Mouse (Mus musculus): ENCODE measurements around the gene Fus. TPM values are rescaled to one million over a fixed set of nuclear protein-coding genes. Genes with fewer than 3 reads are reported as not detected.

Gene Fus
- 318 and 323 TPM in 2 replicates for polyA plus RNA-seq (2012; ENCODE audit: insufficient read depth, insufficient read length, missing spikeins)

GRCm38 (mm10) chr7:127967004-127967921 lies at the start of gene Fus:
Gene Fus, plus strand, starts transcription at chr7:127967457.
- TF ChIP-seq POLR2A (IDR thresholded peaks at IDR 0.05; ENCODE audit: borderline replicate concordance, low read depth, low read length): peak; percentile 92; the same call in 1 of the 2 replicates
- no peak for TF ChIP-seq CTCF (IDR thresholded peaks at IDR 0.05; ENCODE audit: low read depth, low read length)
- peaks cover 14% of the 10 kb centered on the region for H3K4me1 ChIP-seq (ENCODE audit: control insufficient read depth, insufficient read depth, low read length)
- H3K4me3 ChIP-seq (ENCODE audit: insufficient read depth, low read length): peak within 1 kb of the TSS; percentile 95
- H3K27ac ChIP-seq (ENCODE audit: insufficient read depth, low read depth, low read length): peak within 1 kb of the TSS; percentile 89

DNA sequence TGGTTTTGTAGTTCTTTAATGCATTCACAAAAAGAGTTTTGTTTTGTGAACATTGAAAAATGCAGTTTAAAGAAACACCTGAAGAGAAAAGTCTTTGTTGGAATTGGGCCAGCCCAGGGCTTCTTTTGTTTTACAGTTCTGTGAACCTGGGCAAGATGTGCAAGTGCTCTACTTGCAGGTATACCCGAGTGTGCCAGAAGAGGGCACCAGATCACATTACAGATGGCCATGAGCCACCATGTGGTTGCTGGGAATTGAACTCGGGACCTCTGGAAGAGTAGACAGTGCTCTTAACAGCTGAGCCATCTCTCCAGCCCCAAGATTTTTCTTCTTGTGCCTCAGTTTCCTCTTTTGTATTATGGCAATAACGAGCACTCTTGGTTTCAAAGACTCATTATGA lies 49.1 kb upstream of the Fus start:
- peaks cover 30% of the 10 kb centered on the region for H3K4me1 ChIP-seq (ENCODE audit: control insufficient read depth, insufficient read depth, low read length)
- no peak overlapping the region for H3K4me3 ChIP-seq (ENCODE audit: insufficient read depth, low read length)
- no peak overlapping the region for H3K27ac ChIP-seq (ENCODE audit: insufficient read depth, low read depth, low read length)
- TF ChIP-seq POLR2A (IDR thresholded peaks at IDR 0.05; ENCODE audit: borderline replicate concordance, low read depth, low read length) (no peak), CTCF (IDR thresholded peaks at IDR 0.05; ENCODE audit: low read depth, low read length) (peak; percentile 18; the same call in 1 of the 2 replicates)

GRCm38 (mm10) chr7:127919290-127919689 lies 48.0 kb upstream of the Fus start:
- TF ChIP-seq CTCF (IDR thresholded peaks at IDR 0.05; ENCODE audit: low read depth, low read length) (no peak), POLR2A (IDR thresholded peaks at IDR 0.05; ENCODE audit: borderline replicate concordance, low read depth, low read length) (no peak)
- H3K4me1 ChIP-seq (ENCODE audit: control insufficient read depth, insufficient read depth, low read length): peaks cover 30% of the 10 kb centered on the region
- no peak overlapping the region for H3K4me3 ChIP-seq (ENCODE audit: insufficient read depth, low read length)
- no peak overlapping the region for H3K27ac ChIP-seq (ENCODE audit: insufficient read depth, low read depth, low read length)

- Histone ChIP-seq H3K4me3 (ENCODE audit: insufficient read depth, low read length) (no peak overlapping the region), H3K27ac (ENCODE audit: insufficient read depth, low read depth, low read length) (peak overlapping the region; percentile 78), H3K4me1 (ENCODE audit: control insufficient read depth, insufficient read depth, low read length) (peaks cover 17% of the 10 kb centered on the region)
- TF ChIP-seq POLR2A (IDR thresholded peaks at IDR 0.05; ENCODE audit: borderline replicate concordance, low read depth, low read length) (no peak), CTCF (IDR thresholded peaks at IDR 0.05; ENCODE audit: low read depth, low read length) (peak; percentile 36; the same call in 1 of the 2 replicates)
Observed at GRCm38 (mm10) chr7:127921516-127921915, 45.7 kb upstream of the Fus start.

DNA sequence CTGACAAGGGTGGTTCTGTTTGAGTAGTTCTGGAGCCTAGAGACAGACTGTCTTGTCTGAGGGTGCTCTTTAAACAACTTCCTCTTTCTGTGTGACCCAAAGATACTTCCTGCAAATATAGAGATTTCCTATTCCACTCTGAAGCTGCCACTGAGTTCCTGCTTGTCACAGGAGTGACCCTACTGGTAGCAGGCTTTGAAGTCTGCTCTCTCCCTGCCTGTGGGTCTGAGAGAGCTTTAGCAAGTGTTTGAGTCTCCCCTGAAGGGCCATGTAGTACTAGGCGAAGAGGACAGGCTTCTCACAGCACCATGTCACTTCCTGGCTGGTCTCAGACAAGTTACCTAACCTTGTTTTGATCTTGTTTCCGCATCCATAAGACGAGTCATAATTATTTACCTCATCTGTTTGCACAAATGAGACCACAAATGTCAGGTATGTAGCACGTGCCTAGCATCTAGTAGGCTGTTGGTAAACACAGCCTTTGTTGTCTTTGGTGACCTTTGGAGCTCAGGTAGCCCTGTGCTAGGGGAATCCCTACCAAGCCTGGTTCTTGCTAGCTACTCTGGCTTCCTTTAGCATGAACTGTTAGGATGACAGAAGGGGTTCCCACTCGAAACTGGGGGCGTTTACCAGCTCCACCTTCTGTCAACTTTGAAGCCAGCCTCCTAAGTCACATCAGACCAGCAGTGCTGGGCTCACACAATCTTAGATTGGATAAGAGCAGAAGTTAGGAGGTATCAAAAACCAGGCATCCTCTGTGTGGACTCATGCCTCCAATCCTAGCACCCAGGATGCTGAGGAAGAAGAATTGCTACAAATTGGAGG lies 44.6 kb upstream of the Fus start:
- peaks cover 17% of the 10 kb centered on the region for H3K4me1 ChIP-seq (ENCODE audit: control insufficient read depth, insufficient read depth, low read length)
- peak overlapping the region; percentile 78 for H3K27ac ChIP-seq (ENCODE audit: insufficient read depth, low read depth, low read length)
- TF ChIP-seq CTCF (IDR thresholded peaks at IDR 0.05; ENCODE audit: low read depth, low read length) (no peak), POLR2A (IDR thresholded peaks at IDR 0.05; ENCODE audit: borderline replicate concordance, low read depth, low read length) (no peak)
- no peak overlapping the region for H3K4me3 ChIP-seq (ENCODE audit: insufficient read depth, low read length)

GRCm38 (mm10) chr7:127923714-127924113 lies 43.5 kb upstream of the Fus start:
- Histone ChIP-seq H3K4me3 (ENCODE audit: insufficient read depth, low read length) (no peak overlapping the region), H3K4me1 (ENCODE audit: control insufficient read depth, insufficient read depth, low read length) (peaks cover 17% of the 10 kb centered on the region), H3K27ac (ENCODE audit: insufficient read depth, low read depth, low read length) (no peak overlapping the region)
- no peak for TF ChIP-seq POLR2A (IDR thresholded peaks at IDR 0.05; ENCODE audit: borderline replicate concordance, low read depth, low read length)
- TF ChIP-seq CTCF (IDR thresholded peaks at IDR 0.05; ENCODE audit: low read depth, low read length): no peak

DNA sequence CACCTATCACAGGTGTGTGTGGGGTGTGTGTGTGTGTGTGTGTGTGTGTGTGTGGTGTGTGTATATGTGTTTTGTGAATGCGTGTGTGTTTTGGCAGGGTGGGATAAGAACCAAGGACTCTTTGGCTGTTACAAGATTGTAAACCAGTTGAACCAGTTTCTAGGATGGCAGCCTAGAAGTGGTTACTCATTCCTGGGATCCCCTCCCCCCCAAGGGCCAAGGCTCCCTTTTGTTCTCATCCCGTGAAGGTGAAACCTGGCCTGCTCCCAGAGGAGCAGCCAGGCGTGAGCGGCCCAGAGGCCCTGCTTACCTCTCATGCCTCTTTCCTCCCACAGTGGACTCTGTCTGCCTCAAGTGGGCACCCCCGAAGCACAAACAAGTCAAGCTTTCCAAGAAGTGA lies 42.0 kb upstream of the Fus start:
- no peak overlapping the region for H3K27ac ChIP-seq (ENCODE audit: insufficient read depth, low read depth, low read length)
- H3K4me3 ChIP-seq (ENCODE audit: insufficient read depth, low read length): no peak overlapping the region
- peaks cover 17% of the 10 kb centered on the region for H3K4me1 ChIP-seq (ENCODE audit: control insufficient read depth, insufficient read depth, low read length)
- TF ChIP-seq POLR2A (IDR thresholded peaks at IDR 0.05; ENCODE audit: borderline replicate concordance, low read depth, low read length) (no peak), CTCF (IDR thresholded peaks at IDR 0.05; ENCODE audit: low read depth, low read length) (no peak)

- no peak for TF ChIP-seq CTCF (IDR thresholded peaks at IDR 0.05; ENCODE audit: low read depth, low read length)
- no peak for TF ChIP-seq POLR2A (IDR thresholded peaks at IDR 0.05; ENCODE audit: borderline replicate concordance, low read depth, low read length)
- H3K27ac ChIP-seq (ENCODE audit: insufficient read depth, low read depth, low read length): no peak overlapping the region
- H3K4me1 ChIP-seq (ENCODE audit: control insufficient read depth, insufficient read depth, low read length): peaks cover 18% of the 10 kb centered on the region
- no peak overlapping the region for H3K4me3 ChIP-seq (ENCODE audit: insufficient read depth, low read length)
Observed at GRCm38 (mm10) chr7:127926066-127926465, 41.2 kb upstream of the Fus start.

DNA sequence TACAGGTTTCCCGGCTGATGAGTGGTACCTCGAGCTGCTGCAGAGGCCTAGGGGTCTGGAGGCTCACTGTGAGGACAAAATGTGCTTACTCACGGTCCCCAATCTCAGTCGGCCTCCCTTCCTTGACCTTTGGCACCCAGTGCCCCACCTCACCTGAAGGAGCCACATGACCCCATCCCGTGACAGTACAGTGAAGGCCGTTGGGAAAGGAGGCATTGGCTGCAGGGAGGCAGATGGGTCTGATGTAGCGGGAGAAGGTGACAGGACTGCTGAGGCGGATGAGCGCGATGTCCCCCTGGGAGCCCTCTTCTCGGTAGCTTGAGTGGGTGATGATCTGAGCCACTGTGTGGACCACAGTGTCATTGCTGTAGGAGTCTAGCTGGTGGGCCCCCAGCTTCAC lies 40.4 kb upstream of the Fus start:
- no peak overlapping the region for H3K4me3 ChIP-seq (ENCODE audit: insufficient read depth, low read length)
- H3K27ac ChIP-seq (ENCODE audit: insufficient read depth, low read depth, low read length): no peak overlapping the region
- peaks cover 19% of the 10 kb centered on the region for H3K4me1 ChIP-seq (ENCODE audit: control insufficient read depth, insufficient read depth, low read length)
- TF ChIP-seq CTCF (IDR thresholded peaks at IDR 0.05; ENCODE audit: low read depth, low read length): no peak
- TF ChIP-seq POLR2A (IDR thresholded peaks at IDR 0.05; ENCODE audit: borderline replicate concordance, low read depth, low read length): no peak
